Mouse (Mus musculus): ENCODE results near the gene Stk11ip.

GRCm38 (mm10) chr1:75519576-75519975 is 1.8 kb upstream of the Stk11ip start:
- TF ChIP-seq CTCF (IDR thresholded peaks at IDR 0.05; ENCODE audit: low read depth, low read length) (no peak), POLR2AphosphoS5 (IDR thresholded peaks at IDR 0.05; ENCODE audit: insufficient replicate concordance, low read depth, low read length) (no peak), GATA1 (IDR thresholded peaks at IDR 0.05; ENCODE audit: borderline replicate concordance, low read length) (no peak), TAL1 (conservative IDR thresholded peaks at IDR 0.05; ENCODE audit: low read depth, low read length) (no peak), GATA2 (IDR thresholded peaks at IDR 0.05; ENCODE audit: borderline replicate concordance, low read depth, low read length) (no peak)

Measured in G1E (cell line).